Mouse (Mus musculus) limb, embryonic 10.5 days (tissue): ENCODE data around the gene Pou6f2. TPM values are rescaled to one million over a fixed set of nuclear protein-coding genes. Genes with fewer than 3 reads are reported as not detected.

ENCODE experiments used
- DNase-seq: peaks from one replicate; pipeline ENCODE4 v3.0.0-alpha.2; 2017; ENCODE audit warnings: low spot score
- H3K27ac ChIP-seq: fragments of 300-500 bp; sonication (generic); 2 replicates; pipeline ENCODE4 v1.5.1; 2016; ENCODE audit warnings: mild to moderate bottlenecking
- H3K27me3 ChIP-seq: fragments of 300-500 bp; sonication (generic); 2 replicates; pipeline ENCODE4 v1.6.1; 2016; ENCODE audit warnings: low read depth, mild to moderate bottlenecking; ENCODE audit not compliant: poor library complexity, severe bottlenecking
- H3K36me3 ChIP-seq: fragments of 300-500 bp; sonication (generic); 2 replicates; pipeline ENCODE4 v1.6.1; 2016; ENCODE audit warnings: mild to moderate bottlenecking, moderate library complexity
- H3K4me1 ChIP-seq: fragments of 300-500 bp; sonication (generic); 2 replicates; pipeline ENCODE4 v1.6.1; 2016
- H3K4me3 ChIP-seq: fragments of 300-500 bp; sonication (generic); 2 replicates; pipeline ENCODE4 v1.5.1; 2016; ENCODE audit warnings: mild to moderate bottlenecking, moderate library complexity
- H3K9me3 ChIP-seq: fragments of 300-500 bp; sonication (generic); replicated peaks from 2 replicates; pipeline ENCODE4 v1.6.1; 2016; ENCODE audit warnings: mild to moderate bottlenecking
- WGBS: fragments of 180-500 bp; shearing (Covaris S2); methylation state at CpG from one replicate; pipeline ENCODE4 v1.1.7; 2016; 5-methylcytosine and 5-hydroxymethylcytosine counted together
- polyA plus RNA-seq: library from polyadenylated mRNA; unstranded; fragments of >200 nt; fragmentation: Nextera tagmentation; extraction: Ambion mirVana; gene quantifications from 2 replicates; pipeline ENCODE4 v1.2.1, GENCODE M21; 2016

The Pou6f2 gene
- polyA plus RNA-seq, 1 experiment from 2014 or later: 2.3 TPM

DNA sequence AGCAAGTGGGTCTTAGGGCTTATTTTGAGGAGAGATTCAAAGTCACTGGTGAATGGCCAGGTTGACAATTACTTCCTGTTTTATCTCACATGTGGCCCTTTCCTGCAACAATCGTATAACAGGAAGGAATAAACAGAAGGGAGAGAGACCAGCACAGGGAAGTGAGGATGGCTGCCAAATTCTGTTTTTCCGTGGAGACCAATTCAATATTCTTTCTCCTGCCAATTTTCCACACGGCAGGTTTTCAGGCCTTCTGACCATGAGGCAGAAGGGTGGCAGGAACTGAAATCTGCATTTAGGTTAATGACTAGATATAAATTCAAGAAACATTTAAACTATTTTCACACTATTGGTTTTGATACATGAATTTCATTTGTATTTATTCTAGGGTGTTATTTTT is 224.5 kb downstream of the Pou6f2 start:
- no peak for DNase-seq
- Histone ChIP-seq H3K4me3 (no peak overlapping the region), H3K27me3 (no peaks in the 10 kb centered on the region), H3K27ac (no peak overlapping the region), H3K4me1 (0 out of 2 replicates have a peak, but pooled peaks cover 11% of the 10 kb centered on the region), H3K9me3 (no peaks in the 10 kb centered on the region), H3K36me3 (no peaks in the 10 kb centered on the region)
- 73% methylated on average over 3 of the region's 3 CpGs for WGBS

GRCm38 (mm10) chr13:18172334-18172733 is 225.2 kb downstream of the Pou6f2 start:
- H3K27me3 ChIP-seq: no peaks in the 10 kb centered on the region
- no peak overlapping the region for H3K27ac ChIP-seq
- DNase-seq: no peak
- no peaks in the 10 kb centered on the region for H3K36me3 ChIP-seq
- H3K4me3 ChIP-seq: no peak overlapping the region
- no peaks in the 10 kb centered on the region for H3K9me3 ChIP-seq
- 47% methylated on average over 9 of the region's 9 CpGs for WGBS
- H3K4me1 ChIP-seq: 0 out of 2 replicates have a peak, but pooled peaks cover 5% of the 10 kb centered on the region

DNA sequence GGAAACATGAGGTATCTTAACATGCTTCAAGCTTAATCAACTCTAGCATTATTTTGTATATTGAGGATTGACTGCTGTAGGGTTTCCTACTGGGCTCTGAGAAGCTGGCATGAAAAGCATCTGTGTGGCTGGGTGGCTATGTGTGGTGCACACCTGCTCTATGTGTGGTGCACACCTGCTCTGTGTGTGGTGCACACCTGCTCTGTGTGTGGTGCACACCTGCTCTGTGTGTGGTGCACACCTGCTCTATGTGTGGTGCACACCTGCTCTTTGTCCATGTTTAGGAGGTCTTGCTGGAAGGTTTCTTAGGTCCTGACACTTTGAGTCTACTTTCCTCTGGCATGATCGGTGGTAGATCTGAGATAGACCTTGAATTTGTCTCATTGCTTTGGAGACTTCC is 233.3 kb downstream of the Pou6f2 start:
- 89% methylated on average over 1 of the region's 1 CpGs for WGBS
- no peaks in the 10 kb centered on the region for H3K4me1 ChIP-seq
- no peaks in the 10 kb centered on the region for H3K9me3 ChIP-seq
- no peaks in the 10 kb centered on the region for H3K27me3 ChIP-seq
- H3K27ac ChIP-seq: no peak overlapping the region
- DNase-seq: no peak
- no peaks in the 10 kb centered on the region for H3K36me3 ChIP-seq
- H3K4me3 ChIP-seq: no peak overlapping the region

GRCm38 (mm10) chr13:18160566-18160965 is 236.9 kb downstream of the Pou6f2 start:
- H3K9me3 ChIP-seq: no peaks in the 10 kb centered on the region
- H3K4me1 ChIP-seq: no peaks in the 10 kb centered on the region
- 62% methylated on average over 5 of the region's 5 CpGs for WGBS
- no peak overlapping the region for H3K27ac ChIP-seq
- no peaks in the 10 kb centered on the region for H3K36me3 ChIP-seq
- no peaks in the 10 kb centered on the region for H3K27me3 ChIP-seq
- DNase-seq: no peak
- no peak overlapping the region for H3K4me3 ChIP-seq

GRCm38 (mm10) chr13:18153949-18154582 is 243.4 kb downstream of the Pou6f2 start:
- H3K9me3 ChIP-seq: no peaks in the 10 kb centered on the region
- H3K36me3 ChIP-seq: no peaks in the 10 kb centered on the region
- DNase-seq: no peak
- no peak overlapping the region for H3K27ac ChIP-seq
- no peak overlapping the region for H3K4me3 ChIP-seq
- 89% methylated on average over 6 of the region's 6 CpGs for WGBS
- no peaks in the 10 kb centered on the region for H3K27me3 ChIP-seq
- no peaks in the 10 kb centered on the region for H3K4me1 ChIP-seq

DNA sequence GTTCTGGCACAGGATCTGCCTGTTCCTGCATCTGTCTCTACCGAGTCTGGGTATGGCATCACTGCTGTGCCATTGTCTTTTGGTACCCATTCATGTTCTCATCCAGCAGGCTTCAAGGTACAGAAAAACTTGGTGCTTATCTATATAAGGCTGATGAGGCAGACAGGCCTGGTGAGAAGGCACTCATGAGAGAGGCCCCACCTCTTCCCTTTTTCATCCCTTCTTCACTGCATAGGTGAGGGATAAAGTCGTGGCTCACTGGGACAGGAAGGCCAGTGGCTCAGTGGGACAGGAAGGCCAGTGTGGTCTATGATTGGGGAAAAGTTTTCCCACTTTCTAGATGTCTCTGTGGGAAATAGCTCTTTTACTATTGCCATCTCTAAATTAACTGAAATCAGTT is 263.8 kb downstream of the Pou6f2 start:
- no peaks in the 10 kb centered on the region for H3K36me3 ChIP-seq
- WGBS: 75% methylated on average over 2 of the region's 2 CpGs
- H3K27me3 ChIP-seq: no peaks in the 10 kb centered on the region
- no peak overlapping the region for H3K4me3 ChIP-seq
- H3K9me3 ChIP-seq: no peaks in the 10 kb centered on the region
- no peak overlapping the region for H3K27ac ChIP-seq
- DNase-seq: no peak
- peaks cover 4% of the 10 kb centered on the region; the same call in 1 of the 2 replicates for H3K4me1 ChIP-seq

DNA sequence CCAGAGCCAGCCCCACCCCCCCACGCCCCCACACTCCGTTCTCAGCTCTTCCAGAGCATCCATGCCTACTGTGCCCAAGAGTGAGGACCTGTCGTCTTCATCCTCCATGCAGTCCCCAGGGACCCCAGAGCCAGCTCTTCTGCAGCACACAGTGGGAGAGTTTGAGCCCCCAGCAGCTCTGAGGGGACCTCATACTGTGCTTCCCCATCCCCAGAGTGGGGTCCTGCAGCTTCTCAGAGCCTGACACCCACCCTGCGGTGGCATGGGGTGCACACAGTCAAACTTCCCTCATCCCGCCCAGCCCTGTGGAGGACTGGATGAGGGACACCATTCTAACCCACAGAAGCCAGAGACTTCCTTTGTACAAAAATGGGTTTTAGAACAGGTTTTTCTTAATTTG is 264.3 kb downstream of the Pou6f2 start:
- Histone ChIP-seq H3K27me3 (no peaks in the 10 kb centered on the region), H3K27ac (no peak overlapping the region; the same call in 1 of the 2 replicates), H3K4me1 (peaks cover 4% of the 10 kb centered on the region; the same call in 1 of the 2 replicates), H3K4me3 (no peak overlapping the region), H3K36me3 (no peaks in the 10 kb centered on the region), H3K9me3 (no peaks in the 10 kb centered on the region)
- WGBS: 80% methylated on average over 5 of the region's 5 CpGs
- DNase-seq: no peak

DNA sequence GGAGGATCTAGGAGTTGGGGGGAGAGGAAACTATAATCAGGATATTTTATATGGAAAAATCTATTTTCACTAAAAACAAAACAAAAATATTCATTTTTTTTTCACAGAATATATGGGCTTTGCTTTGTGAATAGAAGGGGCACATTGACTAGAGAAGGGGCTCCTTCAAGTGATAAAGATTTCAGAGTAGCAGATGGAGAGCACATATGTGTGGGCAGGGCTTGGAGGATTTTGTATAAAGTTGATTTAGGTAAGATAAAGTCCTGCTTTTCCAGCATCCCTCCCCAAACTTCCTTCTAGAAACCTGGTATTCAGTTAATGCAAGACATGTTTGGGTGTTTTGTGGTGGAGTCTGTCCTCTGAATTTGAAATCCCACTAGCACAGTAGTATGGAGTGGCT is 266.2 kb downstream of the Pou6f2 start:
- no peak for DNase-seq
- Histone ChIP-seq H3K27ac (no peak overlapping the region), H3K36me3 (no peaks in the 10 kb centered on the region), H3K4me1 (peaks cover 4% of the 10 kb centered on the region; the same call in 1 of the 2 replicates), H3K4me3 (no peak overlapping the region), H3K9me3 (no peaks in the 10 kb centered on the region), H3K27me3 (no peaks in the 10 kb centered on the region)

- H3K4me3 ChIP-seq: no peak overlapping the region
- H3K27ac ChIP-seq: no peak overlapping the region
- no peaks in the 10 kb centered on the region for H3K9me3 ChIP-seq
- 74% methylated on average over 5 of the region's 5 CpGs for WGBS
- H3K27me3 ChIP-seq: no peaks in the 10 kb centered on the region
- no peaks in the 10 kb centered on the region for H3K36me3 ChIP-seq
- H3K4me1 ChIP-seq: peaks cover 12% of the 10 kb centered on the region
- DNase-seq: no peak
Observed at GRCm38 (mm10) chr13:18129697-18130096, 267.8 kb downstream of the Pou6f2 start.

DNA sequence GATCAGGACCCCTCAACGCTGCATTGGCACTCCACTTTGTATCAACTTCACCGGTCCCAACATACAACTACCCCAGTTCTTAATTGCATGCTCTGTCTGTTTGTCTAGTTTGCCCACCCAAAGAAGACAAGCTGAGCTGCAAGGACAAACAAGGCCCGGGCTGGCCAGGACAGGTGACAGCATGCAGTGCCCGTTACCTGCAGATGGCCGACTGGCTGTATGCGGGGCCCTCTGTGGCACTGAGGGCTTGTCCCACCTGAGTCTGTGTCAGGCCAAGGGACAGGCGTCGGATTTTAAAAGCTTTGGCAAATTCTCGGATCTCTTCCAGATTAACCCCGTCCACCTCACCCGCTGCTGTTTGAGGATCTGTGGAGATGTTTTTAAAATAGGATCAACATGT is 268.7 kb downstream of the Pou6f2 start:
- 87% methylated on average over 11 of the region's 11 CpGs for WGBS
- DNase-seq: no peak
- H3K4me3 ChIP-seq: no peak overlapping the region
- no peak overlapping the region for H3K27ac ChIP-seq
- H3K36me3 ChIP-seq: no peaks in the 10 kb centered on the region
- peaks cover 12% of the 10 kb centered on the region for H3K4me1 ChIP-seq
- H3K27me3 ChIP-seq: no peaks in the 10 kb centered on the region
- H3K9me3 ChIP-seq: no peaks in the 10 kb centered on the region

- no peaks in the 10 kb centered on the region for H3K9me3 ChIP-seq
- H3K4me1 ChIP-seq: peaks cover 12% of the 10 kb centered on the region
- H3K4me3 ChIP-seq: no peak overlapping the region
- H3K36me3 ChIP-seq: no peaks in the 10 kb centered on the region
- DNase-seq: no peak
- 62% methylated on average over 4 of the region's 4 CpGs for WGBS
- no peaks in the 10 kb centered on the region for H3K27me3 ChIP-seq
- H3K27ac ChIP-seq: no peak overlapping the region
Observed at GRCm38 (mm10) chr13:18128053-18128452, 269.4 kb downstream of the Pou6f2 start.

DNA sequence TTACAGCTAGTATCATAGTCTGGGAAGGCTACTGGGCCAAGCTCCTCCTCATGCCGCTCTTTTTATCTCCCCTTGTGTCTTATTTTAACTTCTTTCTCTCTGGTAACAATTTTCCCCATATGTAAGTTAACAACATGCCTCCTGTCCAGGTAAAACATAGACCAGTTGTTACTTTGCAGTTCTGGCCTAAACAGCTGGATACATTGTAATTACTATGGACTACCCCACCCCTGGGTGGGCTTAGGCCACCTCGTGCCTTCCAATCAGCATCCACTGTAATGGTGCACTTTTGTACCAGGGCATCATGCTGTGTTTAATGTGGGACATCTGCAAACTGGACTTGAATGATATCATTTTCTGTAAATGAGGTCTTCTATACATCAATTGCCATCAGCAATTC is 271.4 kb downstream of the Pou6f2 start:
- Histone ChIP-seq H3K4me3 (no peak overlapping the region), H3K9me3 (no peaks in the 10 kb centered on the region), H3K4me1 (peaks cover 12% of the 10 kb centered on the region), H3K27me3 (no peaks in the 10 kb centered on the region), H3K36me3 (no peaks in the 10 kb centered on the region), H3K27ac (no peak overlapping the region)
- 63% methylated on average over 2 of the region's 2 CpGs for WGBS
- no peak for DNase-seq

DNA sequence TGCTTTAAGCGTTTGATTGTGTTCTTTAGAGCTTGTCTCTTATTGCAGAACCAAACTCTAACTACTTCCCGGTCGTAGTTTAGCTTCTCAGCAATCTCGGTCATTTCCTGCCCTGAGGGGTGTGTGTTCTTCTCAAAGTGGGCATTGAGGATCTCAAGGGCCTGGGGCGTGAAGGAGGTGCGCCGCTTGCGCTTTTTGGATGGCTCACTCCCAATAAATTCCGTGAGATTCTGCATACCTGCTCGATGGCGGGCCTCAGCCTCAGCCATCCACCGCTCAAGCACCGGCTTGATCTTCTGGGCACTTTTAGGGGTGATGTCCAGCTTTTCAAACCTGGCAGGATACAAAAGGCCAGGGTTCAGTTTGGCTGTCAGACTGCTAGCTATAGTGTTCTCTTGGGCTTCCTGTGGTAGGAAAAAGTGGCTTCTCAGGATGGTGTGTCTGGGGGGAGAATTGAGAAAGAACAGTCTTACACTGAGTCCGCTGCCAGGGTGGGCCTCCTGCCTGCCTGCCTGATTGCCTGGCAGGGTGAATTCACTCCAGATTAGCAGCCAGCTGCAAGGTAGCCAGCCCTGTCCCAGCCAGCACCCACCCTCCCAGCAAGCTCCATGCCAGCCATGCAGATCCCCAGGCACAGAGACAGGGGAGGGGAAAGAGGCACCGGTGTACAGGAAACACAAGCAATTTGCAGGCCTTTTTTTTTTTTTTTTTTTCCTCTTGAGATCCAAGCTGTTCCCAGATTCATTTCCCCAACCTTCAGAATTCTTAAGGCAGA is 272.1 kb downstream of the Pou6f2 start:
- 67% methylated on average over 15 of the region's 15 CpGs for WGBS
- H3K4me3 ChIP-seq: no peak overlapping the region
- H3K9me3 ChIP-seq: no peaks in the 10 kb centered on the region
- no peaks in the 10 kb centered on the region for H3K27me3 ChIP-seq
- peaks cover 12% of the 10 kb centered on the region for H3K4me1 ChIP-seq
- peak; percentile 34 for DNase-seq
- no peak overlapping the region for H3K27ac ChIP-seq
- H3K36me3 ChIP-seq: no peaks in the 10 kb centered on the region
